Mouse (Mus musculus) small intestine, adult 2 months (tissue): ENCODE data around the gene Smim13.

Experiments used
- CTCF ChIP-seq: fragments of 200-500 bp; IDR thresholded peaks from 2 replicates; pipeline ENCODE4 v1.5.1; 2012; ENCODE audit warnings: low read depth, mild to moderate bottlenecking, control low read depth, inconsistent platforms, low read length, moderate library complexity, mixed read lengths; ENCODE audit not compliant: insufficient replicate concordance, insufficient read length; ENCODE audit errors: extremely low read depth
- POLR2A ChIP-seq: fragments of 200-500 bp; IDR thresholded peaks from 2 replicates; pipeline ENCODE4 v1.6.1; 2012; ENCODE audit warnings: low read depth, mild to moderate bottlenecking, control low read depth, inconsistent platforms, low read length, moderate library complexity

GRCm38 (mm10) chr13:41211276-41211675 is 38.4 kb upstream of the Smim13 start:
- TF ChIP-seq CTCF = no peak
- no peak for TF ChIP-seq POLR2A
